Mouse (Mus musculus) megakaryocyte, embryonic 14.5 days (primary cell): ENCODE results near the gene Atp1a2.

Experiments used
- FLI1 ChIP-seq: IDR thresholded peaks from 2 replicates; pipeline ENCODE4 v1.6.1; 2012; ENCODE audit warnings: low read length, inconsistent platforms, mixed read lengths
- GATA1 ChIP-seq: IDR thresholded peaks from 3 replicates; pipeline ENCODE4 v1.6.1; 2012; ENCODE audit warnings: mixed read lengths, low read length, inconsistent platforms, borderline replicate concordance

DNA sequence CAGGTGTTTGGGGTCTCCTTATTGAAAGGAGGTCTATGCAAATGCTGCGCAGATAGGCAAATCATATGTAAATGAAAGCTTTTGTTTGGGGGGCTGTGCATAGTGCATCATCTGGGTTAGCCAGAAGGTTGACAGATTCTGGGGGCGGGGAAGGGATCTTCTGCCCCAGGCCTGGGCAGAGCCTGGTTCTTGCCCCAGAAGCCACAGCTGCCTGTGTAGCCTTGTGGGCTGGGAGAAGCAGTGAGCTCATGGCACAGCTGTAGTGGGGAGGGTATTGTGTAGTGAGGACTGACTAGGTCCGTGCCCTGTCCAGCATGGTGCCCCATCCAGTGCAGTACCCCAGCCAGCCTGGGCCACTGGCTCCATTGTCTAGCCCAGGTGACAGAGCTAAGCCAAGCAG, 17.0 kb upstream of the Atp1a2 start:
- TF ChIP-seq FLI1 (no peak), GATA1 (no peak)
